Mouse (Mus musculus) heart, postnatal 4 days (tissue): ENCODE results near the gene Ciapin1. TPM values are rescaled to one million over a fixed set of nuclear protein-coding genes. Genes with fewer than 3 reads are reported as not detected.
A peak's percentile ranks its signal among the peaks of the same experiment; 100 is the strongest.
"Not testable (repeated sequence)": the region's sequence is repeated elsewhere in the genome, so short reads cannot be mapped to it uniquely, and the experiment has no call there.

Experiments used
- DNase-seq: peaks from one replicate; pipeline ENCODE4 v3.0.0; 2021
- total RNA-seq, 2 experiments: library from RNA; stranded (reverse); gene quantifications; 2 replicates each; pipeline ENCODE4 v1.2.3; 2021

The Ciapin1 gene
- total RNA-seq, 2 experiments from 2014 or later: 84.5 to 91.1 TPM

- DNase-seq: no peak
Observed at GRCm38 (mm10) chr8:94857011-94857345, 18.8 kb upstream of the Ciapin1 start.

GRCm38 (mm10) chr8:94854761-94855160, 16.6 kb upstream of the Ciapin1 start:
- not testable (repeated sequence) for DNase-seq

GRCm38 (mm10) chr8:94850049-94850448, 11.9 kb upstream of the Ciapin1 start:
- DNase-seq: no peak

- no peak for DNase-seq
Observed at GRCm38 (mm10) chr8:94841183-94841582, 3.0 kb upstream of the Ciapin1 start.

GRCm38 (mm10) chr8:94838600-94838999, 442 bp upstream of the Ciapin1 start:
- DNase-seq: peak; percentile 88

- DNase-seq: no peak
Observed at GRCm38 (mm10) chr8:94836456-94837240, 1.5 kb downstream of the Ciapin1 start.

- not testable (repeated sequence) for DNase-seq
Observed at GRCm38 (mm10) chr8:94835751-94836150, 2.4 kb downstream of the Ciapin1 start.

GRCm38 (mm10) chr8:94833901-94834405, 4.2 kb downstream of the Ciapin1 start:
- DNase-seq: not testable (repeated sequence)

GRCm38 (mm10) chr8:94828284-94828683, 9.9 kb downstream of the Ciapin1 start:
- DNase-seq: no peak

- DNase-seq: no peak
Observed at GRCm38 (mm10) chr8:94826210-94826609, 11.9 kb downstream of the Ciapin1 start.

GRCm38 (mm10) chr8:94825170-94825569, 13.0 kb downstream of the Ciapin1 start:
- DNase-seq: no peak

GRCm38 (mm10) chr8:94822637-94823560, 15.3 kb downstream of the Ciapin1 start:
- DNase-seq: peak; percentile 77

GRCm38 (mm10) chr8:94821381-94821780, 16.8 kb downstream of the Ciapin1 start:
- no peak for DNase-seq

GRCm38 (mm10) chr8:94820553-94820952, 17.6 kb downstream of the Ciapin1 start:
- DNase-seq: no peak

- no peak for DNase-seq
Observed at GRCm38 (mm10) chr8:94819671-94820179, 18.4 kb downstream of the Ciapin1 start.

- DNase-seq: no peak
Observed at GRCm38 (mm10) chr8:94817933-94818332, 20.2 kb downstream of the Ciapin1 start.

GRCm38 (mm10) chr8:94814556-94814955, 23.6 kb downstream of the Ciapin1 start:
- peak; percentile 32 for DNase-seq

GRCm38 (mm10) chr8:94812645-94813098, 25.5 kb downstream of the Ciapin1 start:
- DNase-seq: peak; percentile 90

- no peak for DNase-seq
Observed at GRCm38 (mm10) chr8:94811654-94812053, 26.5 kb downstream of the Ciapin1 start.

GRCm38 (mm10) chr8:94810855-94811254, 27.3 kb downstream of the Ciapin1 start:
- DNase-seq: no peak

- DNase-seq: no peak
Observed at GRCm38 (mm10) chr8:94810153-94810552, 28.0 kb downstream of the Ciapin1 start, which contains the start of gene Ccl17. Gene Ccl17 (plus strand): TSS chr8:94810453.

- DNase-seq: no peak
Observed at GRCm38 (mm10) chr8:94808372-94808771, 29.8 kb downstream of the Ciapin1 start.

GRCm38 (mm10) chr8:94807506-94807905, 30.7 kb downstream of the Ciapin1 start:
- DNase-seq: no peak
